Mouse (Mus musculus): ENCODE measurements around the gene Apopt1. TPM values are rescaled to one million over a fixed set of nuclear protein-coding genes. Genes with fewer than 3 reads are reported as not detected.

Apopt1 gene
- polyA plus RNA-seq, 2 experiments: 13.4 to 20.0 TPM

DNA sequence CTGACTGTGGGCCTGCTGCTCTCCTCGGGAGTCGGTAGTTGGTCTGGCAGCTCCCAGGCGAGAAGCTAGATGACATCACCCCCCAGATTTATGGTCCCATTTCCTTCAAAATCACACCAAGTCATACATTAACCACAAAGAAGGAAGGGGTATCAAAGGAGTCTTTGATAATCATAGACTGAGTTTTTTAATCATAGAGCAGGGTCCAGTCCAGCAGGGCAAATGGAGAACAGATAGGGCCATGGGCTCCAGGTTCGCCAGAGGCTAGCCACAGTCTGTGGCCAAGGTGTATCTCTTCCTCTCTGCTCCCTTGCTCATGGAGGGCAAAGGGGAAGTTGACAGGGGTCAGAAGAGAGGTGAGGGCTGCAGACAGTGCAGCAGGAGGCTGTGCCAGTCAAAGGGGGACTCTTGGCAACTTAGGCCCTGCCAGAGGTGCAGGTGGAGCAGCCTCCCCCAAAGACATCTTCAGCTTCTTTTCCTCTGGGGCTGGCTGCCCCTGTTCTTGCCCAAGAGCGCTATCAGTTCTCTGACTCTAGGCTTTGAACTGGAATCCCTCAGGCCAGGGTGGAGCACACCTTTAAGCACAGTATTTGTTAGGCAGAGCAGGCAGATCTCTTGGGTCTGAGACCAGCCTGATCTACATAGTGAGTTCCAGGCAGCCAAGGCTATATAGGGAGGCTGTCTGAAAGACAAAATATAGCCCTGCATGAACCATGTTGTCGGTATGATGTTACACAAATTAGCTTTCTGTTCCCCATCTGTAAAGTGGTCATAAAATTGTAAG, 37.1 kb upstream of the Apopt1 start:
- no peak overlapping the region for H3K4me2 ChIP-seq (ENCODE audit: low read depth)
- TF ChIP-seq CTCF (IDR thresholded peaks at IDR 0.05; ENCODE audit: low read depth) (no peak), EP300 (IDR thresholded peaks at IDR 0.05; ENCODE audit: low read depth) (no peak)
- WGBS (ENCODE audit: insufficient replicate concordance): 43% methylated on average over 6 of the region's 6 CpGs
- peaks cover 34% of the 10 kb centered on the region for H3K27me3 ChIP-seq (ENCODE audit: control insufficient read depth, insufficient read depth, low read length)
- ATAC-seq (ENCODE audit: insufficient read depth): no peak
- H3K9ac ChIP-seq (replicated peaks): no peak overlapping the region
- H3K27ac ChIP-seq: no peak overlapping the region
- no peaks in the 10 kb centered on the region for H3K9me3 ChIP-seq (ENCODE audit: control insufficient read depth, low read length)
- peaks cover 8 to 12% of the 10 kb centered on the region in 2 experiments; a peak in 3 of 4 replicates for H3K4me1 ChIP-seq (replicated peaks; ENCODE audit: control insufficient read depth in 2 of 2, insufficient read depth in 2 of 2, low read length in 1 of 2)
- no peak overlapping the region for H3K4me3 ChIP-seq (ENCODE audit: insufficient read depth in 1 of 2, low read depth in 2 of 2, low read length in 2 of 2)
- H3K36me3 ChIP-seq (replicated peaks; ENCODE audit: control insufficient read depth, insufficient read depth, low read depth): no peaks in the 10 kb centered on the region
- no peak for DNase-seq (ENCODE audit: low read depth in 3 of 3, low spot score in 3 of 3)

DNA sequence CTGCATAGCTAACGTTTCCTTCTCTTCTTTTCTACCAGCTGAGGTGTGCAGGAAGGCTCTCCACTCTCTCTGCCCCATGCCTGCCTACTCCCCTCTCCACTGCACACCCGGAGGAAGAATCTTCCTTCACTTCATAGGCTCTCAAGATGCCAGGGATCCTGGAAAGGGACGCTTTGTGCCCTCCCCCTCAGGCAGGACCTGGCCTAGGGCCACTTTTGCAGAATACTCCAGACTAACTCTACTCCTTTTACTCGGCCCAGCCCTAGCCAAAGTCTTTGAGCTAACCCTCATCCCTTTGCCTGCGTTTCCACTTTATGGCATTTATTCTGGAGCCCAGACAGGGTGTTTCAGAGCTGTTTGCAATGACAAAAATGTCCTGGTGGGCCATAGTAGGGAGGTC, 35.6 kb upstream of the Apopt1 start:
- peaks cover 19% of the 10 kb centered on the region for H3K27me3 ChIP-seq (ENCODE audit: control insufficient read depth, insufficient read depth, low read length)
- DNase-seq (ENCODE audit: low read depth in 3 of 3, low spot score in 3 of 3): no peak
- peak overlapping the region; percentile 96 for H3K4me2 ChIP-seq (ENCODE audit: low read depth)
- peak overlapping the region; percentile 64 for H3K27ac ChIP-seq
- no peaks in the 10 kb centered on the region for H3K9me3 ChIP-seq (ENCODE audit: control insufficient read depth, low read length)
- peaks cover 8 to 12% of the 10 kb centered on the region in 2 experiments; a peak in 3 of 4 replicates for H3K4me1 ChIP-seq (replicated peaks; ENCODE audit: control insufficient read depth in 2 of 2, insufficient read depth in 2 of 2, low read length in 1 of 2)
- H3K9ac ChIP-seq (replicated peaks): peak overlapping the region; percentile 85
- TF ChIP-seq CTCF (IDR thresholded peaks at IDR 0.05; ENCODE audit: low read depth): no peak
- no peak for TF ChIP-seq EP300 (IDR thresholded peaks at IDR 0.05; ENCODE audit: low read depth)
- ATAC-seq (ENCODE audit: insufficient read depth): peak; percentile 21
- H3K36me3 ChIP-seq (replicated peaks; ENCODE audit: control insufficient read depth, insufficient read depth, low read depth): no peaks in the 10 kb centered on the region
- WGBS (ENCODE audit: insufficient replicate concordance): 23% methylated on average over 5 of the region's 5 CpGs
- peak overlapping the region; percentile 91 to 96 for H3K4me3 ChIP-seq (ENCODE audit: insufficient read depth in 1 of 2, low read depth in 2 of 2, low read length in 2 of 2)

DNA sequence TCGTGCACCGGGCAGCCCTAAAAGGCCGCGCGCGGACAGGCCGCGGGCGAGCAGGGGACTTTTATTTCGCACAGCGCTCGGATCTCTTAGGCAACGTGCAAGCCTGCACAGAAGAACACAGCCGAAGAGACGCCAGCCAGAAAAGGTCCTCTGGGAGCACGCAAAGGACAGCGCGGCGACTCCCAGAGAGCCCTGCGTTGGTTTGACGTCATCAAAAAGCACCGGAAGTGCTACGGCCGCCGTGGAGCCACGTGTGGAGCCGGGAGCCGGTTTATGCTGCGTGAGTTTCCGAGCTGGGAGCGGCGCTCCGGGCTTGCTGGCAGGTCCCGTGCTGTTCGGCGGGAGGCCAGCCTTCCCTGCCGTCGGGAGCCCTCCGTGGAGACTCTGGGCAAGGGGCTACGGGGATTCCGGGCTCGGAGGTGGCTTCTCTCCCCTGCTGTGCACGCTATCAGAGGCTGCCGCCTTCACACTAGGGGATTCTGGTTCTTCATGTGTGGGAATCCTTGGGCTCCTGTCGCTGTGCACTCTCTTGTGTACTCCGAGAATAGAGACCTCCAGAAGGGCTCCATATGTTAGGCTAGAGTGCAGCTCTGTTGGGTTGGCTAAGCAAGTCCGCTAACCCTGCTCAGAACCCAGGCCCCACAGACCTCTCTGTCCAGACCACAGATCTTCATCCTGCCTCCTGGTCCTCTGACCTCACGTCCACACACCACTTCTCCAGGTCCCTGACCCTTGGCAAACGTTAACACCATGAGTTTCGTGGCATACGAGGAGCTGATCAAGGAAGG, 35.0 kb upstream of the Apopt1 start, which contains the start of gene Trmt61a:
Gene Trmt61a, plus strand, starts transcription at position 224 of the 788 bp plus-strand sequence.
- Histone ChIP-seq H3K4me1 (replicated peaks; ENCODE audit: control insufficient read depth in 2 of 2, insufficient read depth in 2 of 2, low read length in 1 of 2) (peaks cover 8 to 12% of the 10 kb centered on the region in 2 experiments; a peak in 3 of 4 replicates), H3K4me2 (ENCODE audit: low read depth) (peak within 1 kb of the TSS; percentile 96), H3K9ac (replicated peaks) (peak within 1 kb of the TSS; percentile 85), H3K4me3 (ENCODE audit: insufficient read depth in 1 of 2, low read depth in 2 of 2, low read length in 2 of 2) (peak within 1 kb of the TSS; percentile 91 to 96), H3K36me3 (replicated peaks; ENCODE audit: control insufficient read depth, insufficient read depth, low read depth) (no peaks in the 10 kb centered on the region), H3K9me3 (ENCODE audit: control insufficient read depth, low read length) (no peaks in the 10 kb centered on the region), H3K27me3 (ENCODE audit: control insufficient read depth, insufficient read depth, low read length) (peaks cover 13% of the 10 kb centered on the region), H3K27ac (peak within 1 kb of the TSS; percentile 64)
- TF ChIP-seq CTCF (IDR thresholded peaks at IDR 0.05; ENCODE audit: low read depth) (no peak), EP300 (IDR thresholded peaks at IDR 0.05; ENCODE audit: low read depth) (no peak)
- under 1% methylated on average over 51 of the region's 51 CpGs for WGBS (ENCODE audit: insufficient replicate concordance)
- DNase-seq (ENCODE audit: low read depth in 3 of 3, low spot score in 3 of 3): peak; percentile 82 to 83 (median 83)
- ATAC-seq (ENCODE audit: insufficient read depth): peak; percentile 86

DNA sequence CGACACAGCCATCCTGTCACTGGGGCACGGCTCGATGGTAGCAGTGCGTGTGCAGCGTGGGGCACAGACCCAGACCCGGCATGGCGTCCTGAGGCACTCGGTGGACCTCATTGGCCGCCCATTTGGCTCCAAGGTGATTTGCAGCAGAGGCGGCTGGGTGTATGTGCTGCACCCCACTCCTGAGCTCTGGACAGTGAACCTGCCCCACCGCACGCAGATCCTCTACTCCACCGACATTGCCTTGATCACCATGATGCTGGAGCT, 34.5 kb upstream of the Apopt1 start:
- H3K4me3 ChIP-seq (ENCODE audit: insufficient read depth in 1 of 2, low read depth in 2 of 2, low read length in 2 of 2): peak overlapping the region; percentile 91 to 96
- no peaks in the 10 kb centered on the region for H3K36me3 ChIP-seq (replicated peaks; ENCODE audit: control insufficient read depth, insufficient read depth, low read depth)
- DNase-seq (ENCODE audit: low read depth in 3 of 3, low spot score in 3 of 3) (no peak), ATAC-seq (ENCODE audit: insufficient read depth) (no peak)
- TF ChIP-seq CTCF (IDR thresholded peaks at IDR 0.05; ENCODE audit: low read depth) (no peak), EP300 (IDR thresholded peaks at IDR 0.05; ENCODE audit: low read depth) (no peak)
- H3K9me3 ChIP-seq (ENCODE audit: control insufficient read depth, low read length): no peaks in the 10 kb centered on the region
- 2% methylated on average over 13 of the region's 13 CpGs for WGBS (ENCODE audit: insufficient replicate concordance)
- H3K4me2 ChIP-seq (ENCODE audit: low read depth): peak overlapping the region; percentile 96
- H3K9ac ChIP-seq (replicated peaks): peak overlapping the region; percentile 85
- H3K4me1 ChIP-seq (replicated peaks; ENCODE audit: control insufficient read depth in 2 of 2, insufficient read depth in 2 of 2, low read length in 1 of 2): peaks cover 8 to 12% of the 10 kb centered on the region in 2 experiments; a peak in 3 of 4 replicates
- H3K27me3 ChIP-seq (ENCODE audit: control insufficient read depth, insufficient read depth, low read length): peaks cover 8% of the 10 kb centered on the region
- no peak overlapping the region for H3K27ac ChIP-seq

DNA sequence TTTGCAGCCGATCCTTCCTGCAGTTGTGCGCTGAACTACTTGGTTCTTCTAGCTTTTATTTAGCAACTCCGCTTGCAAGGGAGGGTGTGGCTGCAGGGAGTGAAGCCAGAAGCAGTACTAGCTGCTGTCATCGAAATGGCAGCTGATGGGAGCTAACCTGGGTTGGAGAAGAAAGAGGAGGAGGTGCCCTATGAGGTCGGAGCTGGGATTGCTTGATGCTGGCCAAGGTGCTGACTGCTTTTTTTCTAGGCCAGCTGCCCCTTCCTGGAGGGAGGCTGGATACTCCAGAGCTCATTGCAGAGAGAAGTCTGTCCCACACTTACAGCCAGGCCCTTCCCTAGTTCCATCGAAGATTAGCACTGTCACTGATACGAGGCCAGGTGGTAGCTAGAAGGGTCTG, 34.1 kb upstream of the Apopt1 start:
- DNase-seq (ENCODE audit: low read depth in 3 of 3, low spot score in 3 of 3) (no peak), ATAC-seq (ENCODE audit: insufficient read depth) (no peak)
- peak overlapping the region; percentile 85 for H3K9ac ChIP-seq (replicated peaks)
- H3K9me3 ChIP-seq (ENCODE audit: control insufficient read depth, low read length): no peaks in the 10 kb centered on the region
- 16% methylated on average over 7 of the region's 7 CpGs for WGBS (ENCODE audit: insufficient replicate concordance)
- H3K27me3 ChIP-seq (ENCODE audit: control insufficient read depth, insufficient read depth, low read length): peaks cover 4% of the 10 kb centered on the region
- no peak overlapping the region for H3K27ac ChIP-seq
- H3K36me3 ChIP-seq (replicated peaks; ENCODE audit: control insufficient read depth, insufficient read depth, low read depth): no peaks in the 10 kb centered on the region
- TF ChIP-seq EP300 (IDR thresholded peaks at IDR 0.05; ENCODE audit: low read depth) (no peak), CTCF (IDR thresholded peaks at IDR 0.05; ENCODE audit: low read depth) (no peak)
- H3K4me3 ChIP-seq (ENCODE audit: insufficient read depth in 1 of 2, low read depth in 2 of 2, low read length in 2 of 2): peak overlapping the region; percentile 91 to 96
- peaks cover 8 to 12% of the 10 kb centered on the region in 2 experiments; a peak in 3 of 4 replicates for H3K4me1 ChIP-seq (replicated peaks; ENCODE audit: control insufficient read depth in 2 of 2, insufficient read depth in 2 of 2, low read length in 1 of 2)
- H3K4me2 ChIP-seq (ENCODE audit: low read depth): peak overlapping the region; percentile 96
